Comparison of ENCODE assay signal across 8 mouse cellular contexts in genomic region chr17:79355271-79355991, GRCm38 (mm10). TPM values are rescaled to one million over a fixed set of nuclear protein-coding genes. Genes with fewer than 3 reads are reported as not detected.
DNase-seq lines count a peak whose midpoint lies in the region; ATAC-seq and TF ChIP-seq lines count a peak whose summit lies in the region.

No protein-coding gene starts in this region.

- H3K4me3 ChIP-seq in intestine, postnatal 0 days (ENCODE audit: low read depth, low read length) = peak overlapping the region; percentile 68
- peak overlapping the region; percentile 74 for H3K4me3 ChIP-seq in limb, embryonic 11.5 days (ENCODE audit: low read depth, low read length)
- peak overlapping the region; percentile 63 for H3K4me3 ChIP-seq in midbrain, embryonic 12.5 days

- under 1% methylated on average over 58 of the region's 59 CpGs for whole genome bisulfite sequencing in intestine, postnatal 0 days
- WGBS in limb, embryonic 11.5 days = 0% methylated on average over 47 of the region's 59 CpGs
- under 1% methylated on average over 59 of the region's 59 CpGs for WGBS in midbrain, embryonic 12.5 days

- intact Hi-C loops in gastrocnemius, postnatal 36 days (cut with DNase I) = loop anchor here (10.0 kb wide), 1 partner anchor 659 kb away; no protein-coding TSS in a partner anchor

- H3K27ac ChIP-seq in intestine, postnatal 0 days (ENCODE audit: low read depth, low read length) = peak overlapping the region; percentile 3; the same call in 1 of the 2 replicates
- H3K27ac ChIP-seq in limb, embryonic 11.5 days (replicated peaks; ENCODE audit: low read depth, low read length) = no peak overlapping the region
- H3K27ac ChIP-seq in midbrain, embryonic 12.5 days (replicated peaks) = peak overlapping the region; percentile 86

- DNase-seq in adrenal gland, postnatal 10 days = peak; percentile 74
- DNase-seq in embryo, embryonic 11.5 days (ENCODE audit: low read depth, low spot score) = peak; percentile 67
- peak; percentile 62 to 73 for DNase-seq in gastrocnemius, postnatal 36 days
- DNase-seq in limb, embryonic 11.5 days (ENCODE audit: low spot score) = peak; percentile 81
- DNase-seq in skeletal muscle tissue, adult 2 months (ENCODE audit: low read depth, low spot score) = peak; percentile 85
- no peak for DNase-seq in adipocyte (ENCODE audit: low spot score)

- 0 out of 2 replicates have a peak, but pooled peaks have one; percentile 1 for TF ChIP-seq CTCF in intestine, postnatal 0 days (IDR thresholded peaks at IDR 0.05; ENCODE audit: low read depth)

- peak overlapping the region; percentile 98 for H3K4me2 ChIP-seq in intestine, postnatal 0 days (replicated peaks; ENCODE audit: low read depth)
- H3K4me2 ChIP-seq in limb, embryonic 11.5 days (ENCODE audit: low read depth, severe bottlenecking) = peak overlapping the region; percentile 99
- H3K4me2 ChIP-seq in midbrain, embryonic 12.5 days (replicated peaks) = peak overlapping the region; percentile 93

- no peaks in the 10 kb centered on the region; the same call in 1 of the 2 replicates for H3K4me1 ChIP-seq in intestine, postnatal 0 days (replicated peaks; ENCODE audit: control insufficient read depth, insufficient read depth, low read length)
- peaks cover 25% of the 10 kb centered on the region for H3K4me1 ChIP-seq in limb, embryonic 11.5 days (ENCODE audit: control insufficient read depth, insufficient read depth, low read length)
- peaks cover 17% of the 10 kb centered on the region for H3K4me1 ChIP-seq in midbrain, embryonic 12.5 days

- peak overlapping the region; percentile 68 for H3K9ac ChIP-seq in intestine, postnatal 0 days (ENCODE audit: low read depth, low read length)
- H3K9ac ChIP-seq in limb, embryonic 11.5 days (ENCODE audit: low read length) = peak overlapping the region; percentile 78
- H3K9ac ChIP-seq in midbrain, embryonic 12.5 days (replicated peaks) = peak overlapping the region; percentile 77

- no peaks in the 10 kb centered on the region for H3K36me3 ChIP-seq in intestine, postnatal 0 days (ENCODE audit: control insufficient read depth, insufficient read depth)
- no peaks in the 10 kb centered on the region for H3K36me3 ChIP-seq in limb, embryonic 11.5 days (ENCODE audit: control insufficient read depth, insufficient read depth, low read length)
- H3K36me3 ChIP-seq in midbrain, embryonic 12.5 days = no peaks in the 10 kb centered on the region

- ATAC-seq in intestine, postnatal 0 days = peak; percentile 78
- ATAC-seq in limb, embryonic 11.5 days (ENCODE audit: insufficient number of reproducible peaks, low FRiP score, low TSS enrichment, low read depth) = peak; percentile 63
- ATAC-seq in midbrain, embryonic 12.5 days (ENCODE audit: low FRiP score, low read depth) = peak; percentile 73

- no peaks in the 10 kb centered on the region; the same call in 1 of the 2 replicates for H3K27me3 ChIP-seq in intestine, postnatal 0 days (replicated peaks; ENCODE audit: control insufficient read depth, insufficient read depth, low read length)
- peaks cover 10% of the 10 kb centered on the region for H3K27me3 ChIP-seq in limb, embryonic 11.5 days (ENCODE audit: control insufficient read depth, insufficient read depth, low read length)
- H3K27me3 ChIP-seq in midbrain, embryonic 12.5 days = peaks cover 52% of the 10 kb centered on the region

- no peaks in the 10 kb centered on the region for H3K9me3 ChIP-seq in intestine, postnatal 0 days (ENCODE audit: control insufficient read depth)
- H3K9me3 ChIP-seq in limb, embryonic 11.5 days (ENCODE audit: control insufficient read depth, low read length) = no peaks in the 10 kb centered on the region
- H3K9me3 ChIP-seq in midbrain, embryonic 12.5 days = no peaks in the 10 kb centered on the region

RNA-seq across cellular contexts. Expression of gene Cdc42ep3, which starts 0.5 kb away (rescaled TPM):
- total RNA-seq in adrenal gland, postnatal 10 days (2021) = 10 to 100 TPM; 15.6 to 17.6 TPM
- total RNA-seq in gastrocnemius, postnatal 36 days (2021) = 10 to 100 TPM; 30.6 to 45.2 TPM
- 41.0 and 46.7 TPM in 2 replicates for polyA plus RNA-seq in intestine, postnatal 0 days (2015; fragmentation: Nextera tagmentation; extraction: Ambion mirVana)
- 62.0 and 63.2 TPM in 2 replicates for polyA plus RNA-seq in limb, embryonic 11.5 days (2014; fragmentation: Nextera tagmentation; extraction: Ambion mirVana)
- polyA plus RNA-seq in midbrain, embryonic 12.5 days (2016; fragmentation: Nextera tagmentation; extraction: Ambion mirVana) = 31.5 and 33.5 TPM in 2 replicates
